Mouse (Mus musculus) lung, embryonic 14.5 days (tissue): ENCODE results near the gene Psapl1. TPM values are rescaled to one million over a fixed set of nuclear protein-coding genes. Genes with fewer than 3 reads are reported as not detected.
A peak's percentile ranks its signal among the peaks of the same experiment; 100 is the strongest.

ENCODE experiments used
- ATAC-seq: fragments of 200-750 bp; cut with Nextera tagmentation; 2 replicates; pipeline ENCODE4 v1.8.0; 2017; ENCODE audit warnings: mild to moderate bottlenecking, moderate TSS enrichment, moderate library complexity; ENCODE audit not compliant: insufficient read depth
- DNase-seq: peaks from one replicate; pipeline ENCODE4 v3.0.0-alpha.2; 2015
- H3K27ac ChIP-seq: fragments of 300-500 bp; sonication (generic); 2 replicates; pipeline ENCODE4 v1.5.1; 2014; ENCODE audit warnings: low read depth, mild to moderate bottlenecking, moderate library complexity
- H3K27me3 ChIP-seq: fragments of 300-500 bp; sonication (generic); 2 replicates; pipeline ENCODE4 v1.6.1; 2014; ENCODE audit warnings: low read length, control low read depth; ENCODE audit not compliant: insufficient read depth
- H3K36me3 ChIP-seq: fragments of 300-500 bp; sonication (generic); 2 replicates; pipeline ENCODE4 v1.6.1; 2014; ENCODE audit warnings: control low read depth; ENCODE audit not compliant: insufficient read depth
- H3K4me1 ChIP-seq: fragments of 300-500 bp; sonication (generic); 2 replicates; pipeline ENCODE4 v1.6.1; 2014; ENCODE audit warnings: antibody characterized with exemption, control low read depth; ENCODE audit not compliant: insufficient read depth
- H3K4me2 ChIP-seq: fragments of 300-500 bp; sonication (generic); 2 replicates; pipeline ENCODE4 v1.6.1; 2014; ENCODE audit warnings: mild to moderate bottlenecking
- H3K4me3 ChIP-seq: fragments of 300-500 bp; sonication (generic); 2 replicates; pipeline ENCODE4 v1.5.1; 2014; ENCODE audit warnings: low read depth, low read length
- H3K9ac ChIP-seq: fragments of 300-500 bp; sonication (generic); 2 replicates; pipeline ENCODE4 v1.6.1; 2014
- H3K9me3 ChIP-seq: fragments of 300-500 bp; sonication (generic); 2 replicates; pipeline ENCODE4 v1.6.1; 2016; ENCODE audit warnings: low read depth, low read length, control low read depth
- CTCF ChIP-seq: IDR thresholded peaks from 2 replicates; pipeline ENCODE4 v1.5.1; 2016; ENCODE audit warnings: antibody characterized with exemption, low read depth
- WGBS: fragments of 180-500 bp; shearing (Covaris S2); extraction: QIAGEN DNeasy Blood & Tissue Kit; methylation state at CpG from one replicate; pipeline ENCODE4 v1.1.7; 2014; 5-methylcytosine and 5-hydroxymethylcytosine counted together
- polyA plus RNA-seq: library from polyadenylated mRNA; unstranded; fragments of >200 nt; fragmentation: Nextera tagmentation; extraction: Ambion mirVana; gene quantifications from 2 replicates; pipeline ENCODE4 v1.2.1, GENCODE M21; 2014

Psapl1 gene
- 0.20 TPM in 1 of 2 replicates, not detected in the other for polyA plus RNA-seq

DNA sequence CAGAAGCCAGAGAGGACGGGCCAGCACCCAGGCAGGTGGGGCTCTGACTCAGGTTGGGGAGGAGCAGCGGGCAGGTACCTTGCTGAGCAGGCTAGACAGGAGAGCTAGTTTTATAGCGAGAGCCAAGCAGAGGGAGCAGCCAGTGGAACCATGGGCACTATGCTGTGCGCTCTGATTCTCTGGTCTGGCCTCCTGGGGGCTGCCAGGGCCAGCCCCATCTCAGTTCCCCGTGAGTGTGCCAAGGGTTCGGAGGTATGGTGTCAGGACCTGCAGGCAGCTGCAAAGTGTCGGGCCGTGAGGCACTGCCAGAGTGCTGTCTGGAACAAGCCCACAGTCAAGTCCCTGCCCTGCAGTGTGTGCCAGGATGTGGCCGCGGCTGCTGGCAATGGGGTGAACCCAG is at the start of gene Psapl1:
Gene Psapl1, plus strand, starts transcription at position 106 of the 400 bp plus-strand sequence.
- no peaks in the 10 kb centered on the region; the same call in 1 of the 2 replicates for H3K4me1 ChIP-seq
- no peak for DNase-seq
- ATAC-seq = peak; percentile 56; the same call in 1 of the 2 replicates
- H3K9me3 ChIP-seq = no peaks in the 10 kb centered on the region
- no peak for TF ChIP-seq CTCF
- H3K27me3 ChIP-seq = no peaks in the 10 kb centered on the region
- 83% methylated on average over 10 of the region's 10 CpGs for WGBS
- no peaks in the 10 kb centered on the region for H3K36me3 ChIP-seq
- no peak within 1 kb of the TSS for H3K27ac ChIP-seq
- H3K9ac ChIP-seq = no peak within 1 kb of the TSS
- H3K4me3 ChIP-seq = no peak within 1 kb of the TSS
- H3K4me2 ChIP-seq = no peak within 1 kb of the TSS

DNA sequence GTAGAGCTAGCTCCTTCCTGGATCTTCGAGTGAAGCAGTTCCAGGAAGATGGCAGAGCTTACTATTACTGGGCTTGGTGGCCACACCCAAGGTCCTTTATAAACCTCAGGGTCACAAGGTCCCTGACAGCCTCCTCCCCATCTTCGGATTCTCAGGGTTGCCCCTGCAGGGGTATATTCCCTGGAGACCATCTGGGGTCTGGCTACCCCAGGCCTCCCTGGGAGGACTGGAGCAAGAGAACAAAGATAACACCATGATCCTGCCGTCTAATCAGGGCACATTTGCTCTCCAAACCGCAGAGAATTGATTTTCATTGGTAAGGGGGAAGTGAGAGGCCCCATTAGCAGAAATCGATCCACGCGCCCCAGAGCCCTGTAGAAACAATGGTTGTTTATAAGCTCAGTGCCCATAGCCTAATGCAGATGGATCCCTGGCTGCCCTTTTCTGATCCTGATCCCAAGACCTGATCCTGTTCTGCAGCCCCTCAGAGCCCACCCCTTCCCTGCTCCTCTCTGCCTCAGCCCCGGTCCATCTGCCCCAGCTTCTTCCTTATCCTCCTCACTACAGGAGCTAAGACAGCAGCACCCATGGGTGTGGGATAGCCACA is 48.8 kb upstream of the Psapl1 start:
- no peaks in the 10 kb centered on the region for H3K4me1 ChIP-seq
- no peak overlapping the region for H3K4me3 ChIP-seq
- no peak for DNase-seq
- no peaks in the 10 kb centered on the region for H3K27me3 ChIP-seq
- H3K9me3 ChIP-seq = no peaks in the 10 kb centered on the region
- H3K36me3 ChIP-seq = no peaks in the 10 kb centered on the region
- no peak overlapping the region for H3K9ac ChIP-seq
- no peak for ATAC-seq
- TF ChIP-seq CTCF = no peak
- H3K4me2 ChIP-seq = no peak overlapping the region
- no peak overlapping the region for H3K27ac ChIP-seq
- WGBS = 51% methylated on average over 8 of the region's 8 CpGs

DNA sequence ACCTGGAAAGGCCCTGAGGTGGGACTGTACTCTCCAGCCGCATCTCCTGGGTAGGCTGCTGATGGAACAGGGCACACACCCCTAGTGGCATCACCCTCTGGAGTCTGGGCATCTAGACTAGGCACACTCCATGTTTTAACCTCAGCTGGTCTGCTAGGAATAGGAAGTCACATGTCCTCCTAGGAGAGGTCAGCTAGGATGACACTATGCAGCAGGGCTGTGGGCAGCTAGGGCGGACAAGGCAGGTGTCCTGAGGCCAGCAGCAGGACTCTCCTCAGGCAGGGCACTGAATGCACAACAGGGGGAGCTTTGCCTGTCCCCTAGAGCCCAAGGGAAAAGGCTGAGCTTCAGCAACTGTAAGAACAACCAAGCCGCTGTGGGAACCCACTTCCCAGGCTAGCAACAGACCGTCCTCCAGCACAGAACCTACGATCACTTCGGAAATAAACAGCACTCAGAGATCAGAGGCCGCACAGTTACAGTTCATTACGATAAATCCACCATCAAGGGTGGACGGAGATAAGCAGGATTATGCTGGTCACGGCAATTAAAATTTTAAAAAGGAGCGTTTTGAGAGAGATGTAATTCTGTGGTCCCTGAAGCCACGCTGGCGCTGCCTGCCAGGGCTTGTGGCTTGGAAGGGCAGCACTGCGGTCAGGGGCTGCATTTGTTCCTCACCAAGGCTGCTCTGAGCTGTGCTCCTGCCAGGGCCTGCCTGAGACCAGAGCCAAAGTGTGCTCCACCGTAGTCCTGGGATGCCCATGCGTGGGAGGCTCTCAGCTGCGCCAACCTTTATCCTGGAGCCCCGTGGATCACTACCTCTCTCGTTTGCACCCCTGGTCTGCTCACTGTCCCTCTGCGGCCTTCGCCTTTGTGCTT is 38.2 kb upstream of the Psapl1 start:
- no peaks in the 10 kb centered on the region for H3K27me3 ChIP-seq
- no peaks in the 10 kb centered on the region for H3K4me1 ChIP-seq

DNA sequence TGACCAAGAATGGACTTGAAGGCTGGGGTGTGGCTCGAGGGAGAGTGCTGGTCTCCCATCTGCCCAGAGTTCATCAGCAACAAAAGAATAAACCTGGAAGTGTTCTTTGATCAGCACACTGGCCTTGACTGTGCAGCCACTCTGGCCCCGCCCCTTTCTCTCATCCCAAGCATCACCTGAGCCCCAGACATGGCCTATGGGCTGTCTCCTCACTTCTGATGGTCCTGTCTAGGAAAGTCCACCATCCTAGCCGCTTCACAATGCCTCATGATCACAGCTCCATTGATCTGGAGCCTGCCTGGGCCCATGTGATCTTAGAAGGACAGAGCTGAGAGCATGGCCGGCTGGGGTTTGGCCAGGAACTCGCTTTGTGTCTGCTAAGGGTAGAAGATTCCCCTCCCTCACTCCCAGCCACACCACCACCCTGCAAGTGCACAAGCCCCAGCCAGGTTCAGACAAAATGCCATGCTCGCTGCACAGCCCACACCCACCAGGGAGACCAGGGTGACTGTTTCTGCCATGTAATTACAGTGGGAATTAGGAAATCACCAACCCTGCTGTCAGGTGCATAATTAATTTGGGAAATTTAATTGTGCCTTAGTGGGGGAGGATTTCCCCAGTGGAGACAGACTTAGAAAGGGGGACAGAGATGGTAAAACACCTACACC is 37.3 kb upstream of the Psapl1 start:
- H3K27ac ChIP-seq = no peak overlapping the region
- no peak for TF ChIP-seq CTCF
- 72% methylated on average over 6 of the region's 6 CpGs for WGBS
- ATAC-seq = no peak
- no peaks in the 10 kb centered on the region for H3K27me3 ChIP-seq
- H3K9ac ChIP-seq = no peak overlapping the region
- DNase-seq = no peak
- H3K36me3 ChIP-seq = no peaks in the 10 kb centered on the region
- H3K9me3 ChIP-seq = no peaks in the 10 kb centered on the region
- H3K4me1 ChIP-seq = no peaks in the 10 kb centered on the region
- no peak overlapping the region for H3K4me2 ChIP-seq
- no peak overlapping the region for H3K4me3 ChIP-seq

More for the DNA sequence above, 38.2 kb upstream of the Psapl1 start:
- 69% methylated on average over 21 of the region's 21 CpGs for WGBS
- no peak overlapping the region for H3K27ac ChIP-seq
- no peaks in the 10 kb centered on the region for H3K9me3 ChIP-seq
- TF ChIP-seq CTCF = no peak; the same call in 1 of the 2 replicates
- no peak for ATAC-seq
- H3K4me2 ChIP-seq = no peak overlapping the region
- H3K4me3 ChIP-seq = no peak overlapping the region
- no peak overlapping the region for H3K9ac ChIP-seq
- no peak for DNase-seq
- H3K36me3 ChIP-seq = no peaks in the 10 kb centered on the region

DNA sequence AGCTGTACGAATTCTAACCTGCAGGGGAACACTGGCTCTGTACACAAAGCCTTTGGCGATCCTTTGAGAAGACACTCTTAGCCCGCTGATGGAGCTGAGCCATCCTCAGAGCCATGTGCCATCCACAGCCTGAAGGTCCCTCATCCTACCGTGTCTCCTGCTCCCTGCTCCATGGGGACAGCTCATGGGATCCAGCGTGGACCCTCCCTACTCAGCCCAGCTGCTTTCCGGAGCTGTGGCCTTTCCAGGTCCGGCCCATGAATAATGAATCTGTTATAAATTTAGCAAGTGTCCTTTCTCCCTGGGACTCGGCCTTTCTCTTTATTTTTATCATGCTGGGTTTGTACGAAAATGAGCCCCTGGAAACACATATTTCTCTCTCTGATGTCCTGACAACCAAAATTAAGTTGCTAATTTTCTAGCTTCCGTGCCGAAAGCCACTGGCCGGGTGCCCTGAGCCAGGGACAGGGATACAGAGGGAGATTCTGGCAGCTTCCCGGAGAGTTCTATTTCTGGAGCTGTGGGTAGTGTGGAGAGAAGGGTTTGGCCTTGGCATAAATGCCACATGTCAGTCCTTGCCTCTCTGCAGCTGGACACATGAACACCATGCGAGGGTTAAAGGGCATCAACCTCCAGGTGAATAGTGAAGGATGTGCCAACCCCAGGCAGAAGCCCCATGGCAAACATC is 34.7 kb upstream of the Psapl1 start:
- whole genome bisulfite sequencing = 70% methylated on average over 14 of the region's 14 CpGs
- Histone ChIP-seq H3K27me3 (no peaks in the 10 kb centered on the region), H3K36me3 (no peaks in the 10 kb centered on the region), H3K27ac (peak overlapping the region; percentile 8; the same call in 1 of the 2 replicates), H3K9ac (no peak overlapping the region), H3K9me3 (no peaks in the 10 kb centered on the region), H3K4me1 (no peaks in the 10 kb centered on the region), H3K4me3 (no peak overlapping the region), H3K4me2 (no peak overlapping the region)
- ATAC-seq (no peak), DNase-seq (no peak)
- TF ChIP-seq CTCF = no peak

DNA sequence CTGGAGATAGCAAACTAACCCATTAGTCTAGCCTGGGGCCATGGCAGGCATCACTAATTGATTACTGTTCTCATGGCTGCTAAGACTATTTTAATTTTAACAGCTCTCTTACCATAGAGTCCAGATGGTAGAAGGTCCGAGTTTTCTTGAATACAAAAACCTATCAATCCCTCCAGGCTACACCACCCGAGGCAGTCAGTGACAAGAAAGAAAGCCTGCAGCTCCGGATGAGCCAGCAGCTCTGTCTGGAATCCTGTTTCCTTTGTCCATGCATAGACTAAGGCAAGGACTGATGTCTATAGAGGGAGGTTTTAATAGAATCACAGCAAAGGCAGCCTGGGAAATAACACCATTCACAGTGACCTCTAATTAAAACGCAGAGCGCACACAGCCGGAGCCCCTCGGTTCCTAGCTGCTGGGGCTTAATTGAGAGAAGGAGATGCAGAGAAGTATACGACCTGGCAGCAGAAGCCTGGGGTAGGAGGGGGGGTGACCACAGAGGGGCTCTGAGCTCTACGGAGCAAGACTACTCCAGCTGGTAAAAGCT is 29.2 kb upstream of the Psapl1 start:
- ATAC-seq (no peak), DNase-seq (no peak)
- no peak overlapping the region for H3K4me2 ChIP-seq
- H3K36me3 ChIP-seq = no peaks in the 10 kb centered on the region
- H3K9ac ChIP-seq = no peak overlapping the region
- no peaks in the 10 kb centered on the region for H3K27me3 ChIP-seq
- no peaks in the 10 kb centered on the region for H3K4me1 ChIP-seq
- no peak overlapping the region for H3K27ac ChIP-seq
- no peaks in the 10 kb centered on the region for H3K9me3 ChIP-seq
- no peak for TF ChIP-seq CTCF
- no peak overlapping the region for H3K4me3 ChIP-seq
- 54% methylated on average over 9 of the region's 9 CpGs for WGBS
